Mouse (Mus musculus) lung, postnatal 0 days (tissue): ENCODE measurements at regions not wholly inside any gene's neighbourhood (a gene's known extent, or its start where the extent isn't known, plus 50 kb on each side); places are given as distances from the start of the nearest gene placed in this dataset.
"Not testable (repeated sequence)": the region's sequence is repeated elsewhere in the genome, so short reads cannot be mapped to it uniquely, and the experiment has no call there.

ENCODE experiments used
- CTCF ChIP-seq: IDR thresholded peaks from 2 replicates; pipeline ENCODE4 v1.5.1; 2016; ENCODE audit warnings: antibody characterized with exemption, mild to moderate bottlenecking
- EP300 ChIP-seq: IDR thresholded peaks from 2 replicates; pipeline ENCODE4 v1.6.1; 2016; ENCODE audit warnings: antibody characterized with exemption, mild to moderate bottlenecking, control low read depth

GRCm38 (mm10) chr13:65586231-65586630 lies 73.8 kb downstream of the Gm10139 start:
- TF ChIP-seq EP300, CTCF: not testable (repeated sequence)
